Mouse (Mus musculus) C2C12 (cell line): ENCODE data around the gene 1810049J17Rik.

Experiments used
- CEBPB ChIP-seq: IDR thresholded peaks from one replicate; pipeline ENCODE4 v1.6.1; 2011; ENCODE audit warnings: low read depth, mild to moderate bottlenecking, control low read depth, moderate library complexity
- CTCF ChIP-seq: IDR thresholded peaks from one replicate; pipeline ENCODE4 v1.5.1; 2011; ENCODE audit not compliant: control insufficient read depth, insufficient read depth, insufficient read length
- FOSL1 ChIP-seq: IDR thresholded peaks from one replicate; pipeline ENCODE4 v1.8.0; 2011; ENCODE audit warnings: mild to moderate bottlenecking, low read length; ENCODE audit not compliant: poor library complexity, insufficient read depth, severe bottlenecking
- MAX ChIP-seq: IDR thresholded peaks from one replicate; pipeline ENCODE4 v1.6.1; 2011; ENCODE audit warnings: mild to moderate bottlenecking, control low read depth
- MYOG ChIP-seq: IDR thresholded peaks from one replicate; pipeline ENCODE4 v1.6.1; 2011; ENCODE audit not compliant: control insufficient read depth, insufficient read length; ENCODE audit errors: extremely low read depth
- USF1 ChIP-seq: IDR thresholded peaks from one replicate; pipeline ENCODE4 v1.6.1; 2011; ENCODE audit warnings: low read depth, mild to moderate bottlenecking, control low read depth, moderate library complexity

- TF ChIP-seq MYOG, result no peak
- no peak for TF ChIP-seq USF1
- no peak for TF ChIP-seq CTCF
- TF ChIP-seq CEBPB, result no peak
- no peak for TF ChIP-seq MAX
- no peak for TF ChIP-seq FOSL1
These were observed 36.2 kb downstream of the 1810049J17Rik start for GRCm38 (mm10) chr15:12285535-12285809.
